Mouse (Mus musculus): ENCODE data around the gene Inpp5f. TPM values are rescaled to one million over a fixed set of nuclear protein-coding genes. Genes with fewer than 3 reads are reported as not detected.

The Inpp5f gene
- total RNA-seq, 2 experiments from 2014 or later = 107 to 113 TPM

DNA sequence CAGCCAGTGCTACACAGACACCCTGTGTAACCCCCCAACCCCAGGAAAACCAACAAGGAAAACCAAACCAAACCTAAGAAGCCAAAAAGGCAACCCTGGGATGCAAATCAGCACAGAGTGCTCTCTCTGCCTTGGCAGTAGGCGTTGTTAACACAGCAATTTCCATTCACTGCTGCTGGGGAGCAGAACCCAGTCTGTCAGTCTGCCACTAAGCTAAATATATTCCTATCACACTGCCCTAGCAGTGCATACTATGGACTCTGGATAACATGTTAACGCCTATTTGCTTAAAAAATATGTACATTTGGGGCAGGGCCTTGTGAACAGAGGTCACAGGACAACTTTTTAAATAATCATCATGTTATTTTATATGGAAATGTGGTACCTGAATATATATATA, 120.5 kb downstream of the Inpp5f start:
- peak in 1 of 2 experiments; percentile 48 for DNase-seq (ENCODE audit: low spot score in 2 of 2)

DNA sequence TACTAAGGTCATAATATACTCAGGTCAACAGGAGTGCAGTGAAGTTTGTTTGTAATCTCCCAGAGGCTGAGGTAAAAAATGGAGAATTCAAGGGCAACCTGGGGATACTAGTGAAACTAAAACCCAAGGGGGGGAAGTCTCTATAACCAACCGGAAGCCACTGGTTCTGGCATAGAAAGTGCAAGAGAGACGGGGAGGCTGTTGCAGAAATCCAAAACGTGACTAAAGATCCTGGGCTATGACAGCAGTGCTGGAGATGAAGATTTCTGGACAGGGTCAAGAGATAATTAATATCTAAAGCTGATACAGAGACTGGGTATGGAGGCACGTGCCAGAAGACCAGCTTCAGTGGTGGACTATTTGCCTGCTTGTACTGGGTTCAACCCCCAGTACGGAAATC, 126.9 kb downstream of the Inpp5f start:
- DNase-seq (ENCODE audit: low spot score in 2 of 2) = no peak

GRCm38 (mm10) chr7:128739116-128739461, 128.0 kb downstream of the Inpp5f start:
- no peak for DNase-seq (ENCODE audit: low spot score in 2 of 2)

DNA sequence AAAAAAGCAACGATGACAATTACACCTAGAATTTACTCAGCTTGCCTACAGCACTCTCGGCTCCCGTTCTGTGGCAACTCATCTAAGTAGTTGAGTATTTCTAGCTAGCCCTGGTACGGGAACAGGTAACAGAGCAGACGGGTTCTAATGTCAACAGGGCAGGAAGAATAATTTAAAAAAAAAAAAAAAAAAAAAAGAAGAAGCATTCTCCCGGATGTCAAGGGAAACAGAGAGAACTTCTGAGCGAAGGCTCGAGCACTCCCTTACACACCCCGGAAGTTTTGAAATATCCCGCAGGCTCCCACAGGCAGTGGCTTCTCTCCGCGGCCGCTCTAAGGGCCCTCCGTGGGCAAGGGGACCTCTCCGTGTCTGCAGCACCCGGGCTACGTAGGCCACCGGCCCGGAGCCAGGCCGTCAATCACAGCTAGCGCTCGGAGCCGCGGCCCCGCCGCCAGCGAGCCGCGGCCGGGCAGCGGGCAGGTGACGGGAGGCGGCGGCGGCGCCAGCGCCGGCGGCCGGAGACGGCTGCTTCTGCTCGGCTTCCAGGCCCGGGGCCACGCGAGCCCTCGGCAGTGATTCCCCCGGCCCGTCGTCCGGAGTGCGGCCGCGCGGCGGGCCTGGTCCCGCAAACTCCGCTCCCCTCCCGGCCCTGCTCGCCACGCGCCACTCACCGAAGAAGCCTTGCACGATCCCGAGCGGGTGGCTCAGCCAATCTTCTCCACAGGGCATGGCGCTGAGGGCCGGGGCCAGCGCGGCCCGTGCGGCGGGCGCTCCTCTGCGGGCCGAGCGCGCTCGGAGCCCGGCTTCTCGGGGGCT, 128.5 kb downstream of the Inpp5f start:
- peak in 1 of 2 experiments; percentile 28 for DNase-seq (ENCODE audit: low spot score in 2 of 2)

- DNase-seq (ENCODE audit: low spot score in 2 of 2) = peak; percentile 93 to 97
Measured at GRCm38 (mm10) chr7:128740334-128740733, 129.2 kb downstream of the Inpp5f start, which contains the start of gene Mcmbp. TSS of gene Mcmbp (minus strand) at chr7:128740495.

DNA sequence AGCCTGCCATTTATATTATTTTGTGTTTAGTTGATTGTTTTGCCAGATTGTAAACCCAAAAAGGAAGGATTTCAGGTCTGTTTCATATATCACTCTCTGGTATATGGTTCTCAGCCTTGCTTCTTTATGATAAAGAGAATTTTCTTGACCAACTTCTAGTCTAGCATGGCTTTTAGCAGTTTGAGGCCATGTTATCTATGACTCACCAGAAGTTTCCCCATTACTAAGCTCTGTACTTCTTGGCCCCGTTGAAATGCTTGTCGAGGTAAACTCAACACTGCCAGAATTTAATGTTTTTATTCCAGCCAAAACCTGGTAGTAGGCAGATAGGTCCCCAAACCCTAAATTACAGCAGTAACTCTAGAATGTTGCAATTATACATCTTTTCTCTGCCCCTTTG, 132.8 kb downstream of the Inpp5f start:
- DNase-seq (ENCODE audit: low spot score in 2 of 2) = no peak

DNA sequence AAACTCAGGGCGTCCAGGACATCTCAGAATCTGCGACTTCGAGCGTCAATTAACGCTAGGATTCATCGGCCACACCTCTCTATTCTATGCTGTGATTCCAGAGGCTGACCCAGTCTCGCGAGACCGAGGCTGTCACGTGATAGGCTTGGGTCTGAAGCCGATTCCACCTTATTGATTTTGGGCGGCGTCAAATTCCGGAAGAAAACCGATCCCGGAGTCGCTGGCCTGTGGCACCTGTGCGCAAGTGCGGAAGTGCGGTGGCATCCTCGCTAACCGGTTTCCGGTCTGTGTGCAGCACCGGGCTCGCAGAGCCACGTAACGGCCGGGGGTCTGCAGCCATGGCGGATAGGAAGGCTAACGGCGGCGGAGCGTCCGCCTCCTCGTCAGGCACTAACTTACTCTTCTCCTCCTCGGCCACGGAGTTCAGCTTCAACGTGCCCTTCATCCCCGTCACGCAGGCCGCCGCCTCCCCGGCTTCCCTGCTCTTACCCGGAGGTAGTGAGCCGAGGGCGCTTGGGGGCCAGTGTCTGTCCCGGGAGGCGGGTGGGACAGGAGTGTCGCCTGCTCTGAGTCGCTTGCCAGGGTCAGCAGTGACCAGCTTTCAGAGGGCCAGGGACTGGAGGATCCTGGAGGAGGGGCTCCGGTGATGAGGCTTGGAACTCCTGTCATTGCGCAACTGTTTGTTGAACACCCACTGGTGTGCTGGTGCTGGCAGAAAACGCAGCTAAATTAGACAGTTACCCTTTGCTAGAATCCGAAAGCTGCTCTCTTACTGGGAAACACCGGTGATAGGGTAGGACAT, 133.8 kb downstream of the Inpp5f start, which contains the start of gene Sec23ip:
Sec23ip (plus strand) TSS at position 260 of the 802 bp plus-strand sequence.
- DNase-seq (ENCODE audit: low spot score in 2 of 2) = peak; percentile 98 to 100

Other genes starting within 250 kb of the Inpp5f start
- gene Rgs10, start 192.6 kb upstream of the Inpp5f start, total RNA-seq (2021) = 10 to 100 TPM; 42.3 to 45.3 TPM
- 100 to 1,000 TPM in 1 of 2 experiments, 10 to 100 TPM in 1; 98.2 to 110 TPM for gene Tial1, start 149.6 kb upstream of the Inpp5f start, total RNA-seq (2021)
- gene Bag3, start 87.7 kb upstream of the Inpp5f start, total RNA-seq (2021) = 10 to 100 TPM; 16.0 to 16.3 TPM
- 10 to 100 TPM; 27.4 to 28.1 TPM for gene Mcmbp, start 129.2 kb downstream of the Inpp5f start, total RNA-seq (2021)
- gene Sec23ip, start 133.6 kb downstream of the Inpp5f start, total RNA-seq (2021) = 10 to 100 TPM; 49.7 to 50.6 TPM

All from layer of hippocampus, adult 18-20 months (tissue).